Mouse (Mus musculus) heart, postnatal 0 days (tissue): ENCODE results near the gene Lin28a. TPM values are rescaled to one million over a fixed set of nuclear protein-coding genes. Genes with fewer than 3 reads are reported as not detected.

Experiments
- ATAC-seq: fragments of 200-750 bp; cut with Nextera tagmentation; 2 replicates; pipeline ENCODE4 v1.8.0; 2017; ENCODE audit warnings: low read depth, moderate number of reproducible peaks, moderate library complexity; ENCODE audit not compliant: insufficient read depth
- DNase-seq: peaks from one replicate; pipeline ENCODE4 v3.0.0-alpha.2; 2016; ENCODE audit warnings: low spot score
- H3K27ac ChIP-seq: fragments of 300-500 bp; sonication (generic); 2 replicates; pipeline ENCODE4 v1.5.1; 2014; ENCODE audit warnings: low read depth, mild to moderate bottlenecking
- H3K27me3 ChIP-seq: fragments of 300-500 bp; sonication (generic); 2 replicates; pipeline ENCODE4 v1.6.1; 2014; ENCODE audit warnings: low read length, mixed read lengths; ENCODE audit not compliant: control insufficient read depth, insufficient read depth
- H3K36me3 ChIP-seq: fragments of 300-500 bp; sonication (generic); replicated peaks from 2 replicates; pipeline ENCODE4 v1.6.1; 2014; ENCODE audit warnings: low read length, mixed read lengths; ENCODE audit not compliant: control insufficient read depth, insufficient read depth
- H3K4me1 ChIP-seq: fragments of 300-500 bp; sonication (generic); 2 replicates; pipeline ENCODE4 v1.6.1; 2014; ENCODE audit warnings: antibody characterized with exemption; ENCODE audit not compliant: control insufficient read depth, insufficient read depth
- H3K4me2 ChIP-seq: fragments of 300-500 bp; sonication (generic); 2 replicates; pipeline ENCODE4 v1.6.1; 2014; ENCODE audit warnings: low read depth, mild to moderate bottlenecking, low read length, moderate library complexity
- H3K4me3 ChIP-seq: fragments of 300-500 bp; sonication (generic); 2 replicates; pipeline ENCODE4 v1.5.1; 2014; ENCODE audit warnings: low read depth, low read length
- H3K9ac ChIP-seq: fragments of 300-500 bp; sonication (generic); replicated peaks from 2 replicates; pipeline ENCODE4 v1.6.1; 2014; ENCODE audit warnings: low read depth, low read length, mixed read lengths
- H3K9me3 ChIP-seq: fragments of 300-500 bp; sonication (generic); replicated peaks from 2 replicates; pipeline ENCODE4 v1.6.1; 2016; ENCODE audit warnings: low read length; ENCODE audit not compliant: control insufficient read depth
- CTCF ChIP-seq: IDR thresholded peaks from 2 replicates; pipeline ENCODE4 v1.5.1; 2016; ENCODE audit warnings: antibody characterized with exemption, control low read depth, low read depth
- EP300 ChIP-seq: IDR thresholded peaks from 2 replicates; pipeline ENCODE4 v1.6.1; 2016; ENCODE audit warnings: antibody characterized with exemption, low read depth
- WGBS: fragments of 180-500 bp; shearing (Covaris S2); extraction: QIAGEN DNeasy Blood & Tissue Kit; methylation state at CpG from one replicate; pipeline ENCODE4 v1.1.7; 2014; 5-methylcytosine and 5-hydroxymethylcytosine counted together
- polyA plus RNA-seq: library from polyadenylated mRNA; unstranded; fragments of >200 nt; fragmentation: Nextera tagmentation; extraction: Ambion mirVana; gene quantifications from 2 replicates; pipeline ENCODE4 v1.2.1, GENCODE M21; 2015
- total RNA-seq: library from RNA; depleted of rRNA; stranded (reverse); fragments of >200 nt; gene quantifications from 2 replicates; pipeline ENCODE4 v1.2.3, GENCODE M21; 2014; ENCODE audit warnings: low replicate concordance

The Lin28a gene
- total and polyA plus RNA-seq, 2 experiments from 2014 or later: 0.10 TPM; not detected in 1

DNA sequence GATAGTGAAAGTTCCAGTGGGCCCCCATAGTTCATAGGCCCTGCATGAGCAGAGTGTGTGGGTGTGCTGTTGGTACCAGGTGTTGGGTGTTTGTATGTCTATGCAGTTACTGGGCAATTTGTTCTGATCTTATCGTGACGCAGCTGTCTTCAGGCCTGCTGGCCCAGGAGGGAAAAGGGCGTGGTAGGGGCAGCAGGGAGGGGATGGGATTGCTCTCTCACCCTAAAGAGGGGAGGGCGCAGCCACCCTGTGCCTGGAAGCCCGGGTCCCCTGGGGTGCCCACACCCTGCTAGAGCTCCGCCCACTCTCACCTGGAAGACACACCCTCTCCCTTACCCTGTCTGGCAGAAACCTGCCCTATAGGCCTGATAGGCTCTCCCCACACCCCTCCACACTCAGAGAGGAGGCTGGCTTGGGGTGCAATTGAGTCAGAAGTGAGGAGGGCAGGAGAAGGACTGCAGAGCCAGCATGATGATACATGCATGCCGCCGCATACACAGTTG lies 43.4 kb upstream of the Lin28a start:
- DNase-seq (no peak), ATAC-seq (no peak)
- Histone ChIP-seq H3K4me2 (no peak overlapping the region), H3K4me1 (no peaks in the 10 kb centered on the region), H3K9me3 (no peaks in the 10 kb centered on the region), H3K27me3 (peaks cover 26% of the 10 kb centered on the region), H3K27ac (no peak overlapping the region), H3K36me3 (no peaks in the 10 kb centered on the region), H3K4me3 (no peak overlapping the region), H3K9ac (no peak overlapping the region)
- WGBS: 53% methylated on average over 8 of the region's 8 CpGs
- no peak for TF ChIP-seq EP300
- TF ChIP-seq CTCF: no peak

DNA sequence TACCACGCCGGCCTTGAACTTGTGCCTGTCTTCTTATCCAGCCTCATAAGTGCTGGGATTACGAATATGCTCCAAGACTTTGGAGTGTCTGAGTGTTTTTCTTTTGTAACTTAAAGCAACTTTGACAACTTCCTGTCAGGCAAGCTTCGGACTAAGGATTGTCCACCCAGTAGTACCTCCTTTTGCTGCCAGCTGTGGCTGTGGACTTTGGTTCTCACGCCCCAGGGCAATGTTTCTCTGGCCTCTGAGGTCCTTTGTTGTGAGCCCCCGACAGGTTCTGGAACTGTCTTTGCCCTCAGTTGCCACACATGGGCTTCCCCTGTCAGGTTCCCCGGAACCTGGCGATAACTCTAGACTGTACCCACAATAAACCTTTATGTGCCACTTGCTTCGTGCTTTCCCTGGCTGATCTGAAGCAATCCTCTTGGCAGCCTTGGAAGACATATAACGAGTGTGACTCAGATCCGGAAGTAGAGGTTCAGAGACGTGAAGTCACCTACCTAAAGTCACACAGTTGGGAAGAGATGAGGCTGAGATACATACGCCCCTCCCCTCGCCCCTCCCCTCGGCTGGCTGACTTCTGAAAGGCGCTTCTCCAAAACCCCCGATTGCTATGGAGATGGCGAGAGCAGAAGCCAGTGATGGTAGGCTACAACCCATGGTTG lies 42.7 kb upstream of the Lin28a start:
- TF ChIP-seq CTCF (no peak), EP300 (no peak)
- no peak overlapping the region for H3K27ac ChIP-seq

DNA sequence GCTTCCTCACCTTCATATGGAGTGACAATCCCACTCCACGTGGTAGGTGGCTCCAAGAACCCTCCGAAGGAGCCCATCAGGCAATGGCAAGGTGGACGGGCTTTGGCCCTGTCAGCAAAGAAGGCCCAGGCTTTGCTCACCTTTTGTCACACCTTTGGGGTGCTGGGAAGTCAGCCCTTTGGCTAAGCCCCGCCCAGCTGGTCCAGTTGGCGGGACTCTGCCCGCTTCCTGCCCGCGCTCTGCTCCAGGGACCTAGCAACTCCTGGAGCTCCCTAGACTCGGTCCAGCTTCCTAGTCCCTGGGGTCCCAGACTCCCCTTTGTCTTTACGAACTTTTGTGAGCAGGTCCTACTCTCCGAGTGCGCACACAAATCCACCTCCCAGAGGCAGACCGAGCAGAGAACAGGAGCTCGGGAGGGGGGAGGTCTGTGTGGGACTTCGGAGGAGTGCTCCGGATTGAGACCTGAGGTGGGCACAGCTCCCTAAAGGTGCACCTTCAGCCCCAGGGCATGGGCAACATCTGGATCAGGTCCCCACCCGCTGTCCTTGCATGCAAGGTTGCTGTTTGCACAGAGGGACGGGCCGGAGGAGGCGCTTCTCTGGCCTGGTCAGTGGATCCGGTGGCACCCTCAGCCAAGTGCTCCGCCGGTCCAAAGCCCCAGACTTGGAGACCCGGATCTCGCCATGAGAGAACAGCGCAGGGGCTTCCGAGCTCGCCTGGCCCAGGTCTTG lies 41.7 kb upstream of the Lin28a start, which contains the start of gene Crybg2:
TSS of gene Crybg2 (plus strand) at position 681 of the 731 bp plus-strand sequence.
- H3K27ac ChIP-seq: no peak within 1 kb of the TSS
- no peak within 1 kb of the TSS for H3K4me2 ChIP-seq
- ATAC-seq (no peak), DNase-seq (no peak)
- H3K4me3 ChIP-seq: no peak within 1 kb of the TSS
- no peaks in the 10 kb centered on the region for H3K4me1 ChIP-seq
- no peaks in the 10 kb centered on the region for H3K9me3 ChIP-seq
- peaks cover 18% of the 10 kb centered on the region for H3K27me3 ChIP-seq
- no peaks in the 10 kb centered on the region for H3K36me3 ChIP-seq
- WGBS: 53% methylated on average over 28 of the region's 28 CpGs
- H3K9ac ChIP-seq: no peak within 1 kb of the TSS
- TF ChIP-seq CTCF: no peak
- TF ChIP-seq EP300: no peak

More for the DNA sequence above, 42.7 kb upstream of the Lin28a start:
- DNase-seq (no peak), ATAC-seq (no peak)
- Histone ChIP-seq H3K27me3 (peaks cover 24% of the 10 kb centered on the region), H3K4me2 (no peak overlapping the region), H3K9ac (no peak overlapping the region), H3K4me1 (no peaks in the 10 kb centered on the region), H3K36me3 (no peaks in the 10 kb centered on the region), H3K9me3 (no peaks in the 10 kb centered on the region), H3K4me3 (no peak overlapping the region)
- WGBS: 61% methylated on average over 18 of the region's 18 CpGs

DNA sequence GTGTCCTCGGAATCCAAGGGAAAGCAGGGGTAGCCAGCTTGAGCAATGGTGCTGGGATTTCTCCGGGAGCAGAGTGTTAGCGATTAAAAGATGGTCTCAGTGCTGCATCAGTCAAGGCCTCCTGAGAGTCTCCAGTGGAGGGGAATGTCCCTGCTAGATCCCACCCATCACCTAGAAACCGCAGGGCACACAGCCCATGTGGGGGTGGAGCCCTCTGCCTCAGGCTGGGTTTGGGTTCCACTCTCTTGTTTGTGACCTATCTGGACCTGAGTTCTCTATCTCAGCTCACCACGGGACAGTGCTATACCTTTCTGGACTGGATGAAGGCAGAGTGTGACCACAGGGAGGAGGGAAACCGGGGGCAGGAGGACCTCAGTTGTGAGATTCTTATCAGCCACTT lies 40.3 kb upstream of the Lin28a start:
- Histone ChIP-seq H3K4me1 (no peaks in the 10 kb centered on the region), H3K4me2 (0 out of 2 replicates have a peak overlapping the region, but pooled peaks have one; percentile 31), H3K27me3 (peaks cover 15% of the 10 kb centered on the region), H3K36me3 (no peaks in the 10 kb centered on the region), H3K9me3 (no peaks in the 10 kb centered on the region), H3K9ac (no peak overlapping the region), H3K4me3 (no peak overlapping the region), H3K27ac (no peak overlapping the region)
- no peak for ATAC-seq
- no peak for DNase-seq
- whole genome bisulfite sequencing: 68% methylated on average over 6 of the region's 6 CpGs
- TF ChIP-seq CTCF: no peak
- no peak for TF ChIP-seq EP300

DNA sequence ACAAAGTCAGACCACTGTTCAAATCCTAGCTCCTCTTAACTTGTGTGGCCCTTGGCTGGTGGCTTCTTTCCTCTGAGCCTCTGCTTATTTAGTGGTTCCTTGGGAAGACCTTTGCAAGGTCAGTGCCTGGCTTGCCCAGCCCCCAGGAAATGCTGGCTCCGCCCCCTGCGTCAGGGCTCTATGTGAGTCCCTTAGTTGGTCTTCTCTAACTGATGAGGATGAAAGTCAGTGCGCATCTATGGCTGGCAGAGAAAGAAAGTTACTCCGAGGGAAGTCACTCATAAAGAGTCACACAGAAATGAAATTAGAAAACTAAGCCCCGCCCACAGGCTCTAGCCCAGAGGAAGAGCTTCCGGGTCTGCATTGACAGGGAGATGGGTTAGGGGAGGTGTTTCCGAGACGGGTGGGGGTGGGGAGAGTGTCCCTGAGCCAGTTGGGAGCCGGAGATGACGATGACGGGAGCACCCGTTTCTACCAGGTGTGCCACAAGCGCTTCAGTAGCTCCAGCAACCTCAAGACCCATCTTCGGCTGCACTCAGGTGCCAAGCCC lies 39.6 kb upstream of the Lin28a start:
- Histone ChIP-seq H3K4me2 (peak overlapping the region; percentile 31; the same call in 1 of the 2 replicates), H3K9ac (no peak overlapping the region), H3K4me1 (no peaks in the 10 kb centered on the region), H3K36me3 (no peaks in the 10 kb centered on the region), H3K27ac (no peak overlapping the region), H3K27me3 (peaks cover 15% of the 10 kb centered on the region), H3K9me3 (no peaks in the 10 kb centered on the region), H3K4me3 (peak overlapping the region; percentile 16; the same call in 1 of the 2 replicates)
- 20% methylated on average over 14 of the region's 14 CpGs for WGBS
- no peak for ATAC-seq
- TF ChIP-seq EP300: no peak
- no peak for TF ChIP-seq CTCF
- DNase-seq: no peak
